In genomic region chr4:150049157-150049513, GRCm38 (mm10) we compare ENCODE assay signal across 8 mouse cellular contexts. TPM values are rescaled to one million over a fixed set of nuclear protein-coding genes. Genes with fewer than 3 reads are reported as not detected.
DNase-seq lines count a peak whose midpoint lies in the region; ATAC-seq and TF ChIP-seq lines count a peak whose summit lies in the region.

No protein-coding gene starts in this region.

- WGBS in embryonic facial prominence, embryonic 12.5 days = 17% methylated on average over 15 of the region's 15 CpGs
- WGBS in intestine, embryonic 16.5 days = 21% methylated on average over 15 of the region's 15 CpGs
- 15% methylated on average over 15 of the region's 15 CpGs for WGBS in neural tube, embryonic 13.5 days

- peak overlapping the region; percentile 83 for H3K4me2 ChIP-seq in embryonic facial prominence, embryonic 12.5 days (replicated peaks)
- peak overlapping the region; percentile 87 for H3K4me2 ChIP-seq in intestine, embryonic 16.5 days (ENCODE audit: low read depth, low read length)
- peak overlapping the region; percentile 67 for H3K4me2 ChIP-seq in neural tube, embryonic 13.5 days

- peaks cover 19% of the 10 kb centered on the region; the same call in 1 of the 2 replicates for H3K4me1 ChIP-seq in embryonic facial prominence, embryonic 12.5 days
- peaks cover 11% of the 10 kb centered on the region for H3K4me1 ChIP-seq in intestine, embryonic 16.5 days (ENCODE audit: control insufficient read depth, insufficient read depth, low read length)
- H3K4me1 ChIP-seq in neural tube, embryonic 13.5 days (replicated peaks) = peaks cover 17% of the 10 kb centered on the region

- peak overlapping the region; percentile 35 for H3K9ac ChIP-seq in embryonic facial prominence, embryonic 12.5 days
- H3K9ac ChIP-seq in intestine, embryonic 16.5 days (ENCODE audit: low read depth, low read length) = peak overlapping the region; percentile 63
- H3K9ac ChIP-seq in neural tube, embryonic 13.5 days = peak overlapping the region; percentile 55

- no peak for ATAC-seq in embryonic facial prominence, embryonic 12.5 days (ENCODE audit: insufficient number of reproducible peaks, insufficient read depth, low FRiP score, low TSS enrichment)
- ATAC-seq in intestine, embryonic 16.5 days = no peak
- ATAC-seq in neural tube, embryonic 13.5 days (ENCODE audit: low read depth) = no peak

- H3K4me3 ChIP-seq in layer of hippocampus, adult 2 months = peak overlapping the region; percentile 48
- H3K4me3 ChIP-seq in embryonic facial prominence, embryonic 12.5 days = peak overlapping the region; percentile 42
- H3K4me3 ChIP-seq in intestine, embryonic 16.5 days (ENCODE audit: low read length) = peak overlapping the region; percentile 56
- H3K4me3 ChIP-seq in neural tube, embryonic 13.5 days = peak overlapping the region; percentile 39

- H3K27me3 ChIP-seq in embryonic facial prominence, embryonic 12.5 days = peaks cover 50% of the 10 kb centered on the region
- peaks cover 3% of the 10 kb centered on the region for H3K27me3 ChIP-seq in intestine, embryonic 16.5 days (replicated peaks; ENCODE audit: control insufficient read depth, insufficient read depth, low read length)
- H3K27me3 ChIP-seq in neural tube, embryonic 13.5 days = peaks cover 75% of the 10 kb centered on the region

- TF ChIP-seq CTCF in layer of hippocampus, adult 2 months (conservative IDR thresholded peaks at IDR 0.05) = no peak

- no peaks in the 10 kb centered on the region for H3K9me3 ChIP-seq in embryonic facial prominence, embryonic 12.5 days
- no peaks in the 10 kb centered on the region for H3K9me3 ChIP-seq in intestine, embryonic 16.5 days (ENCODE audit: control insufficient read depth, low read length)
- no peaks in the 10 kb centered on the region for H3K9me3 ChIP-seq in neural tube, embryonic 13.5 days

- H3K36me3 ChIP-seq in embryonic facial prominence, embryonic 12.5 days = no peaks in the 10 kb centered on the region
- no peaks in the 10 kb centered on the region for H3K36me3 ChIP-seq in intestine, embryonic 16.5 days (ENCODE audit: control insufficient read depth, insufficient read depth, low read length)
- H3K36me3 ChIP-seq in neural tube, embryonic 13.5 days = no peaks in the 10 kb centered on the region

- no peak for DNase-seq in layer of hippocampus, adult 2 months (ENCODE audit: low spot score in 2 of 2)
- no peak for DNase-seq in layer of hippocampus, postnatal 14 days (ENCODE audit: low spot score in 2 of 2)
- DNase-seq in layer of hippocampus, adult 9-11 months = no peak
- no peak for DNase-seq in c-Kit-positive CD71-positive TER-119-positive erythroid progenitor cells, embryonic 14.5 days (ENCODE audit: low spot score)
- no peak for DNase-seq in urinary bladder, adult 18-20 months (ENCODE audit: low spot score in 2 of 2)

- H3K27ac ChIP-seq in layer of hippocampus, adult 2 months = no peak overlapping the region
- H3K27ac ChIP-seq in embryonic facial prominence, embryonic 12.5 days = no peak overlapping the region
- no peak overlapping the region for H3K27ac ChIP-seq in intestine, embryonic 16.5 days (ENCODE audit: low read length)
- no peak overlapping the region for H3K27ac ChIP-seq in neural tube, embryonic 13.5 days (replicated peaks)

RNA-seq across cellular contexts. Expression of gene Gpr157, which starts 38.0 kb away (rescaled TPM):
- total RNA-seq in layer of hippocampus, adult 2 months (2021) = 1 to 10 TPM; 1.1 to 1.4 TPM
- total RNA-seq in layer of hippocampus, postnatal 14 days (2021) = 1 to 10 TPM; 1.1 to 1.4 TPM
- polyA plus RNA-seq in embryonic facial prominence, embryonic 12.5 days (2016; fragmentation: Nextera tagmentation; extraction: Ambion mirVana) = 0.75 and 1.1 TPM in 2 replicates
- 1.6 and 1.8 TPM in 2 replicates for polyA plus RNA-seq in intestine, embryonic 16.5 days (2015; fragmentation: Nextera tagmentation; extraction: Ambion mirVana)
- polyA plus RNA-seq in neural tube, embryonic 13.5 days (2015; fragmentation: Nextera tagmentation; extraction: Ambion mirVana) = 0.56 and 0.70 TPM in 2 replicates

RNA-seq across cellular contexts. Expression of gene H6pd, which starts 40.3 kb away (rescaled TPM):
- total RNA-seq in layer of hippocampus, adult 2 months (2021) = 10 to 100 TPM in 1 of 2 experiments, 1 to 10 TPM in 1; 9.5 to 11.1 TPM
- 10 to 100 TPM; 11.5 to 12.2 TPM for total RNA-seq in layer of hippocampus, postnatal 14 days (2021)
- 7.4 and 8.4 TPM in 2 replicates for polyA plus RNA-seq in embryonic facial prominence, embryonic 12.5 days (2016; fragmentation: Nextera tagmentation; extraction: Ambion mirVana)
- 31.6 and 41.6 TPM in 2 replicates for polyA plus RNA-seq in intestine, embryonic 16.5 days (2015; fragmentation: Nextera tagmentation; extraction: Ambion mirVana)
- 3.5 and 4.5 TPM in 2 replicates for polyA plus RNA-seq in neural tube, embryonic 13.5 days (2015; fragmentation: Nextera tagmentation; extraction: Ambion mirVana)
